Mouse (Mus musculus) forebrain, embryonic 14.5 days (tissue): Measurements from ENCODE around the gene Gnb1. TPM values are rescaled to one million over a fixed set of nuclear protein-coding genes. Genes with fewer than 3 reads are reported as not detected.

Experiments used
- ATAC-seq: fragments of 200-750 bp; cut with Nextera tagmentation; 2 replicates; pipeline ENCODE4 v1.8.0; 2017; ENCODE audit warnings: mild to moderate bottlenecking, moderate library complexity
- DNase-seq: peaks from one replicate; pipeline ENCODE4 v3.0.0-alpha.2; 2015; ENCODE audit warnings: low spot score
- H3K27ac ChIP-seq: fragments of 300-500 bp; sonication (generic); 2 replicates; pipeline ENCODE4 v1.5.1; 2014; ENCODE audit warnings: low read depth, mild to moderate bottlenecking, control low read depth, low read length, moderate library complexity
- H3K27me3 ChIP-seq: fragments of 300-500 bp; sonication (generic); replicated peaks from 2 replicates; pipeline ENCODE4 v1.6.1; 2014; ENCODE audit warnings: low read length, control low read depth, mixed read lengths; ENCODE audit not compliant: control insufficient read depth, insufficient read depth
- H3K36me3 ChIP-seq: fragments of 300-500 bp; sonication (generic); 2 replicates; pipeline ENCODE4 v1.6.1; 2014; ENCODE audit warnings: low read length, control low read depth; ENCODE audit not compliant: control insufficient read depth, insufficient read depth
- H3K4me1 ChIP-seq: fragments of 300-500 bp; sonication (generic); 2 replicates; pipeline ENCODE4 v1.6.1; 2014; ENCODE audit warnings: antibody characterized with exemption, low read length, control low read depth; ENCODE audit not compliant: control insufficient read depth, insufficient read depth
- H3K4me2 ChIP-seq: fragments of 300-500 bp; sonication (generic); 2 replicates; pipeline ENCODE4 v1.6.1; 2014; ENCODE audit warnings: mild to moderate bottlenecking, control low read depth, low read length
- H3K4me3 ChIP-seq: fragments of 300-500 bp; sonication (generic); 2 replicates; pipeline ENCODE4 v1.5.1; 2014; ENCODE audit warnings: low read depth, low read length, control low read depth
- H3K9ac ChIP-seq: fragments of 300-500 bp; sonication (generic); 2 replicates; pipeline ENCODE4 v1.6.1; 2014; ENCODE audit warnings: mild to moderate bottlenecking, low read length, control low read depth, moderate library complexity
- H3K9me3 ChIP-seq: fragments of 300-500 bp; sonication (generic); replicated peaks from 2 replicates; pipeline ENCODE4 v1.6.1; 2016; ENCODE audit warnings: low read length, control low read depth, mixed read lengths; ENCODE audit not compliant: control insufficient read depth
- WGBS: fragments of 180-500 bp; shearing (Covaris S2); extraction: QIAGEN DNeasy Blood & Tissue Kit; methylation state at CpG from one replicate; pipeline ENCODE4 v1.1.7; 2014; 5-methylcytosine and 5-hydroxymethylcytosine counted together
- polyA plus RNA-seq: library from polyadenylated mRNA; unstranded; fragments of >200 nt; fragmentation: Nextera tagmentation; extraction: Ambion mirVana; gene quantifications from 2 replicates; pipeline ENCODE4 v1.2.1, GENCODE M21; 2014

Gnb1 gene
- polyA plus RNA-seq, 1 experiment from 2014 or later: 1,105 TPM

DNA sequence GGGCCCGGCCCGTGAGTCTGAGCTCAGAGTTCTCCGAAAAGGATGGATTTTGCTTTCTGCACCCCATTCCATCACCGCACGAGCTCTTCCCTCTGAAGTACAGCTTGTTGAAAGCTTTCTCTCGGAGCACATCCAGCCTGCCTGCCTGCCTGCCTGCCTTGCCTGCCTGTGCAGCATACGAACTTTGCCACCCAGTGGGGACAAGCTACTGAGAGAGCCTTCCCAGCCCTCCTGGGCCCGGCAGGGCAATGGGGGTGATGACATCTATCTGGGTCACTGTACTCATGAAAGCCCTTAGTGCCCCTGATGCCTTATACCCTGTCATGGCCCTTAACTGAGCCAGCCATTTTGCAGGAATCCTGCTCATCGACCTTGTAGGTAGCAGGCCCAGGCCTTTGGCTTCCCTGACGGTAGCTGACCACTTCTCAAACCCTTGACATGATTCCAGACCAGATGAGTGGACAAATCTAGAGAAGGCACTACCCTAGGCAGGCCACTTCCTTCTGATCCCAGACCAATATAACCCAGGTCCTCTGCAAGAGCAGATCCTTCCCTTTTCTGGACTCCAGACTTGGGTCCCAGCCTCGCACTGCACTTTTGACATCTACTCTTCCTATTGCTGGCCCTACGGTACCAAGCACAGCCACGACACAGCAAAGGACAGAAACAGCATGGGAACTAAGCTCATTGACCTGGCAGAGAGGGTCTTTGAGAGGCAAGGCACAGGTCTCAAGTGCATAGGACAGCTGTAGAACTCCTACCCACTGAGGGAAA is 23.7 kb upstream of the Gnb1 start:
- H3K9ac ChIP-seq: no peak overlapping the region
- no peak overlapping the region for H3K4me2 ChIP-seq
- no peaks in the 10 kb centered on the region for H3K27me3 ChIP-seq
- no peaks in the 10 kb centered on the region; the same call in 1 of the 2 replicates for H3K4me1 ChIP-seq
- ATAC-seq: no peak
- no peak overlapping the region for H3K4me3 ChIP-seq
- H3K36me3 ChIP-seq: no peaks in the 10 kb centered on the region
- WGBS: 81% methylated on average over 13 of the region's 13 CpGs
- H3K27ac ChIP-seq: no peak overlapping the region
- H3K9me3 ChIP-seq: no peaks in the 10 kb centered on the region
- DNase-seq: no peak

DNA sequence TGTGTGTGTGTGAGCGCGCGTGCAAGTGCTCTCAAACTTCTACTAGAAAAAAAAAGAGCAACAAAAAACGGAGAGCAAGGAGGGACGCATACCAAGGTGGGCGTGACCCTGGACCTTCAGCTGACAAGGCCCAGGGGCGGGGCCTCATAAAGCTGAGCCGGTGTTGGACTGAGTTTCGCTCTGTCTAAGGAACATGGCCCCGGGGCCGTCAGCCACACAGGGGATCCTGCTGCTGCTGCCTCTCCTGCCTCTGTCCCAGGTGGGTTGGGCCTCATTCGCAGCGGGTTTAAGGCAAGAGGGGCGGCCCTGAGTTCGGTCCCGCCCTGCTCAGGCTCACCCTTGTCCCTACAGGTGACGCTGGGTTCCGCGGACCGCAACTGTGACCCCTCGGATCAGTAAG is 22.2 kb upstream of the Gnb1 start, which contains the start of gene Tmem52:
Tmem52 (plus strand) TSS at position 163 of the 400 bp plus-strand sequence.
- H3K9ac ChIP-seq: no peak within 1 kb of the TSS
- no peaks in the 10 kb centered on the region for H3K36me3 ChIP-seq
- H3K9me3 ChIP-seq: no peaks in the 10 kb centered on the region
- WGBS: 6% methylated on average over 21 of the region's 21 CpGs
- H3K4me3 ChIP-seq: no peak within 1 kb of the TSS
- H3K27me3 ChIP-seq: no peaks in the 10 kb centered on the region
- peaks cover 7% of the 10 kb centered on the region for H3K4me1 ChIP-seq
- peak within 1 kb of the TSS; percentile 24; the same call in 1 of the 2 replicates for H3K4me2 ChIP-seq
- ATAC-seq: no peak
- DNase-seq: peak; percentile 13
- no peak within 1 kb of the TSS for H3K27ac ChIP-seq

DNA sequence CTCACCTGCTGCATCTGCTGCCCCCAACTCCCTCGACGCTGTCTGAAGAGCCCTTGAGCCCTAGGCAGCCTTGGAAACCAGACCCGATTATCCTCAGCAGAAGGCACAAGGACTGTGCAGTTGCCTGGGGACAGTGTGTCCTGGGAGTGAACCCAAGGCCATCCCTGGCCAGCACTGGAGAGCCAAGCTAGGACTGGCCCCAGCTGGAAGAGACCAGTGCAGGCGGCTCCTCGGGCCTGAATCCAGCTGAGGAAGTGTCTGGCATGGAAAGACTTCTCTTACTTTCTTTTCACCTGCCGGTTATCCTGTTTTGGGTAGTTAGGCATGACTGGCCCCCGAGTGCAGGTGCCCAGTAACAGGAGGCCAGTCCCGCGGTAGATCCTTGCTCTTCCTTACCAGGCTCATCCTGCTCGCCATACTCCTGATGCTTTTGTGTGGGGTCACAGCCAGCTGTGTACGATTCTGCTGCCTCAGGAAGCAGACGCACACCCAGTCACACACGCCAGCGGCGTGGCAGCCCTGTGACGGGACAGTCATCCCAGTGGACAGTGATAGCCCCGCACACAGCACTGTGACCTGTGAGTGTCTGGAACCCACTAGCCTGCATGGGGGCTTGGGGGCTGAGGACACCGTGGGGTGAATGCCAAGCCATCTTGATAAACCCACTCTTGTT is 21.4 kb upstream of the Gnb1 start:
- Histone ChIP-seq H3K9me3 (no peaks in the 10 kb centered on the region), H3K27ac (no peak overlapping the region), H3K36me3 (no peaks in the 10 kb centered on the region), H3K4me3 (no peak overlapping the region), H3K9ac (no peak overlapping the region), H3K4me1 (peaks cover 7% of the 10 kb centered on the region), H3K4me2 (no peak overlapping the region), H3K27me3 (no peaks in the 10 kb centered on the region)
- DNase-seq: no peak
- ATAC-seq: no peak
- 81% methylated on average over 18 of the region's 18 CpGs for WGBS

DNA sequence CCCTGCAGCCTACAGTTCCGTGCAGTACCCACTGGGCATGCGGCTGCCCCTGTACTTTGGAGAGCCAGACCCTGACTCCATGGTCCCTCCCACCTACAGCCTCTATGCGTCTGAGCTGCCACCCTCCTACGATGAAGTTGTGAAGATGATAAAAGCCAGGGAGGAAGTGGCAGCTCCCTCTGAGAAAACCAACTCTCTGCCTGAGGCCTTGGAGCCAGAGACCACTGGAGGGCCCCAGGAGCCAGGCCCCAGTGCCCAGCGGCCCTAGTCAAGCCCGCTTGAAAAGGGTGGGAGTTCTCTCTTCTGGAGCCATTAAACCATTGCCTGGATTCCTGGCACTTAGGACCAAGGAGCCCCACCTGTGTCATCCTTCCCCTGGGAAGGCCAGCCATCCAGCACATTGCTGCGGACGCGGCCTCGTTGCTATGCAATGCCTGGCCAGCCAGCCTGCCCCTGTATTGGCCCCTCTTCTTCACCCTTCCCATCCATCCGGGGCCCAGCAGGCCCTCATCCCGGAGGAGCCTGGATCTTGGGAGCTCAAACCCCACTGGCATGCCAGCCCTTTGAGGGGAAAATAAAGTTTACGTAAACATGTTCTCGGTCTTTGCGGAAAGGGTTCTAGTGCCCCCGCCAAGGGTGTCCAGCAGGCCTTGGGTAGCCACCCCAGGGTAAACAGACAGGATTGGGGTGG is 20.8 kb upstream of the Gnb1 start:
- DNase-seq (no peak), ATAC-seq (no peak)
- WGBS: 87% methylated on average over 16 of the region's 16 CpGs

DNA sequence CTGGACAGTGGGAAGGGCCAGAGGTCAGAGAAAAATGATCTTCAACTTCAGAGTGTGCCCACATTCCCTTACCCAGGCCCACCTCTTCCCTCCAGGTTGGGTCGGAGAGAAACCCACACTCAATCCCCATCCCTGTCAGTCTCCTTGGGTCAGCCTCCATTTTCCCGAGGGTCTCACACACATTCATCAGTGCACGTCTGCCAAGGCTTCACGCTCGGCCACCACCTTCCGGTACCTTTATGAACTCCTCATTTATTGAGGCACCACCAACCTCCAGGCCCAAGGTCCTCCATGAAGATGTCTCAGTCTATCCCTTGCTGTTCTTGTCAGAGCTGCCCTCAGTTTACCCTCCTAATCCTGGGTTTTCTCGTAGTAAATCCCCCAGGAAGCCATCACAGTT is 20.2 kb upstream of the Gnb1 start:
- no peaks in the 10 kb centered on the region for H3K36me3 ChIP-seq
- H3K27ac ChIP-seq: no peak overlapping the region
- H3K4me2 ChIP-seq: no peak overlapping the region
- ATAC-seq (no peak), DNase-seq (no peak)
- no peak overlapping the region for H3K4me3 ChIP-seq
- 82% methylated on average over 7 of the region's 7 CpGs for WGBS
- H3K9me3 ChIP-seq: no peaks in the 10 kb centered on the region
- H3K27me3 ChIP-seq: no peaks in the 10 kb centered on the region
- H3K9ac ChIP-seq: no peak overlapping the region
- H3K4me1 ChIP-seq: peaks cover 7% of the 10 kb centered on the region

More for the DNA sequence above, 20.8 kb upstream of the Gnb1 start:
- H3K27ac ChIP-seq: no peak overlapping the region
- no peak overlapping the region for H3K4me3 ChIP-seq
- H3K4me1 ChIP-seq: peaks cover 7% of the 10 kb centered on the region
- no peaks in the 10 kb centered on the region for H3K9me3 ChIP-seq
- H3K9ac ChIP-seq: no peak overlapping the region
- H3K36me3 ChIP-seq: no peaks in the 10 kb centered on the region
- no peak overlapping the region for H3K4me2 ChIP-seq
- no peaks in the 10 kb centered on the region for H3K27me3 ChIP-seq

DNA sequence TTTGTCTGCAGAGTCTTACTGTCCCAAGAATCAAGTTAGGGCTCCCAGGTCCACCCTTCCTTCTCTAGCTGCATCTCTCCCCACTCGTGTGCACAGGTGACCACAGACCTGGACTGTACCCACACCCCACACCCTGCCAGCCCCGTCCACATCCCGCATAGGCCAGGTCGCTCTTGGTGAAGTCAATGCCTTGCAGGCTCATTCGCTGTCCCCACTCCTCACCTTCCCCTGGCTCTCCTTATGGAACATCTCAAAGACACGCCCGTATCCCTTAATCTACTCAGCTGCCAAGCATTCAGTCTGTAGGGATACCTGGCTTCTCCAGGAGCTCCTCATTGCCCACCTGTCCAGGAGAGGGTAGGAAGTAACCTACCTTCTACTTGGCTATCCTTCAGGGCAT is 19.8 kb upstream of the Gnb1 start:
- H3K4me2 ChIP-seq: no peak overlapping the region
- H3K4me1 ChIP-seq: peaks cover 7% of the 10 kb centered on the region
- H3K36me3 ChIP-seq: no peaks in the 10 kb centered on the region
- ATAC-seq: no peak
- H3K4me3 ChIP-seq: no peak overlapping the region
- H3K27ac ChIP-seq: no peak overlapping the region
- no peak overlapping the region for H3K9ac ChIP-seq
- DNase-seq: no peak
- no peaks in the 10 kb centered on the region for H3K9me3 ChIP-seq
- 90% methylated on average over 7 of the region's 7 CpGs for WGBS
- no peaks in the 10 kb centered on the region for H3K27me3 ChIP-seq

DNA sequence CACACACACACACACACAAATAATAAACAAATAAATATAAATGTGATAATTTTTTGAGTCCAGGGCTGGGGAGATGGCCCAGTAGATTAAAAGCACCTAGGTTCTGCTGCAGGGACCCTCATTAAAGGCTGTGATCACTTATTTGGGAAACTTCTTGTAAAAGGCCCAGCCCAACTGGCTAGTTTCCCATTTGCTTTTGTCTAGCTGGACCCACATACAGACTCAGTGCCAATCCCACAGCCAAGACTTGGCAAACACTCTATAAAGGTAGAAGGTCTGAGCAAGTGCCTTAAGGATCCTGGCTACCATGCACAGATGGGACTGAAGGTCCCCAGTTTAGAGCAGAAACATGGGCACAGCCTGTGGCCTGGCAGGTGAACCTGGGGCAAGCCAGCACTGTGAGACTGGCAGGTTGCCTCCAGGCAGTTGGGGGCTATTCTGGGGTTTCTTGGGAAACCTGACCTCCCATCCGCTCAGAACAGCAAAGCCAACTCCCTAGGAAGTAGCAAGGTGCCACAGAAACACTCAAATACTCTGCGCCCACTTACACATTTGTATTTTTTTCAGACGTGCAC is 18.4 kb upstream of the Gnb1 start:
- 69% methylated on average over 3 of the region's 3 CpGs for WGBS
- peak; percentile 42; the same call in 1 of the 2 replicates for ATAC-seq
- peak; percentile 75 for DNase-seq

DNA sequence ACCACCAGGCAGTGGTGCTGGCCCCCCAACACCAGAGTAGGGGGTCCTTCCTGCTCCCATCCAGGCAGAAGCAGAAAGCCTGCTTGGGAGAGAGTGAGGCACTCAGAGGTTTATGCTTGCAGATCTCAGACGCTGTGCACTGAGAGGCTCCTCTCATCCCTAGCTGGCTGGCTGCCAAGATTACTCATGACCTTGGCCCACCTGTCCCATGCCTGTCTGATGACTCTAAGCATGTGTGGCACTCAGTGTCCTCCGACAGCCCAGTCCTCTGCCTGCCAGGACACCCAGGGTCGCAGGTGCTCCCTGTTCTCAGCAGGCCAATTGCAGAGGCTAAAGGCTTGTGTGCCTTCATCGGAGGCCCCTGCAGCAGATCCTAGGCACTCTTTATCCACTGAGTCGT is 17.8 kb upstream of the Gnb1 start:
- H3K4me3 ChIP-seq: no peak overlapping the region
- no peak overlapping the region for H3K27ac ChIP-seq
- no peaks in the 10 kb centered on the region for H3K27me3 ChIP-seq
- H3K36me3 ChIP-seq: no peaks in the 10 kb centered on the region
- H3K4me1 ChIP-seq: peaks cover 7% of the 10 kb centered on the region
- WGBS: 56% methylated on average over 5 of the region's 5 CpGs
- ATAC-seq: no peak; the same call in 1 of the 2 replicates
- no peak overlapping the region for H3K4me2 ChIP-seq
- peak; percentile 36 for DNase-seq
- no peak overlapping the region for H3K9ac ChIP-seq
- H3K9me3 ChIP-seq: no peaks in the 10 kb centered on the region

More for the DNA sequence above, 18.4 kb upstream of the Gnb1 start:
- Histone ChIP-seq H3K27me3 (no peaks in the 10 kb centered on the region), H3K4me3 (no peak overlapping the region), H3K4me1 (peaks cover 7% of the 10 kb centered on the region), H3K4me2 (no peak overlapping the region), H3K9ac (no peak overlapping the region), H3K9me3 (no peaks in the 10 kb centered on the region), H3K27ac (no peak overlapping the region), H3K36me3 (no peaks in the 10 kb centered on the region)
